Mouse (Mus musculus): Measurements from ENCODE around the gene Acadl. TPM values are rescaled to one million over a fixed set of nuclear protein-coding genes. Genes with fewer than 3 reads are reported as not detected.

Acadl gene
- polyA plus RNA-seq, 1 experiment, result 34.1 TPM

GRCm38 (mm10) chr1:66887175-66887574 is 24.1 kb upstream of the Acadl start:
- peaks cover 2% of the 10 kb centered on the region; the same call in 1 of the 2 replicates for H3K4me1 ChIP-seq (ENCODE audit: control insufficient read depth, insufficient read depth, low read length)
- DNase-seq, result no peak
- WGBS, result 86% methylated on average over 1 of the region's 1 CpGs
- TF ChIP-seq CTCF (IDR thresholded peaks at IDR 0.05; ENCODE audit: insufficient read depth, low read length) (no peak), POLR2A (IDR thresholded peaks at IDR 0.05; ENCODE audit: borderline replicate concordance, extremely low read depth, low read depth, low read length) (no peak)
- H3K4me3 ChIP-seq (replicated peaks; ENCODE audit: extremely low read depth, low read depth, low read length), result no peak overlapping the region

DNA sequence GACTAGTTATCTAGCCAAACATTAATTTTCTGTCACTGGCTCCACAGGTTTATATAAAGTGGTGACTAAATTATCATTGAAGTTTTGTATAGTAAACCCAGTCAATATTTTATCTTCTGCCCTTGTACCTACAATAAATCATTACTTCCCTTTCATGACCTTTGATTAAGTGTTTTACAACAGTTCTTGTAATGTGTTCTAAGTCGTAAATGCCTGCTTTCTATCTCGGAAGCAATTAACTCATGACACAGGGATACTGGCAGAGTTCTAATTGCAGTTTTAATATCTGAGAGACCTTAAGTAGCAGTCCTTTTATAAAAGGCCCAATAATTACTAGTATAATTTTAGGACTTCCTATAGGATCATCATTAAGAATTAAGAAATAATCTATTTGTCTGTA is 17.1 kb upstream of the Acadl start:
- Histone ChIP-seq H3K4me1 (ENCODE audit: control insufficient read depth, insufficient read depth, low read length) (peaks cover 2% of the 10 kb centered on the region; the same call in 1 of the 2 replicates), H3K4me3 (replicated peaks; ENCODE audit: extremely low read depth, low read depth, low read length) (no peak overlapping the region)
- TF ChIP-seq POLR2A (IDR thresholded peaks at IDR 0.05; ENCODE audit: borderline replicate concordance, extremely low read depth, low read depth, low read length), result no peak
- no peak for TF ChIP-seq CTCF (IDR thresholded peaks at IDR 0.05; ENCODE audit: insufficient read depth, low read length)
- WGBS, result 69% methylated on average over 2 of the region's 2 CpGs
- DNase-seq, result no peak

- Histone ChIP-seq H3K4me1 (ENCODE audit: control insufficient read depth, insufficient read depth, low read length) (no peaks in the 10 kb centered on the region; the same call in 1 of the 2 replicates), H3K4me3 (replicated peaks; ENCODE audit: extremely low read depth, low read depth, low read length) (no peak overlapping the region)
- 87% methylated on average over 6 of the region's 6 CpGs for WGBS
- TF ChIP-seq CTCF (IDR thresholded peaks at IDR 0.05; ENCODE audit: insufficient read depth, low read length) (no peak), POLR2A (IDR thresholded peaks at IDR 0.05; ENCODE audit: borderline replicate concordance, extremely low read depth, low read depth, low read length) (no peak)
- DNase-seq, result no peak
These were observed 11.7 kb upstream of the Acadl start for GRCm38 (mm10) chr1:66874740-66875139.

GRCm38 (mm10) chr1:66871591-66871990 is 8.5 kb upstream of the Acadl start:
- no peaks in the 10 kb centered on the region; the same call in 1 of the 2 replicates for H3K4me1 ChIP-seq (ENCODE audit: control insufficient read depth, insufficient read depth, low read length)
- 37% methylated on average over 7 of the region's 7 CpGs for WGBS
- no peak for TF ChIP-seq CTCF (IDR thresholded peaks at IDR 0.05; ENCODE audit: insufficient read depth, low read length)
- TF ChIP-seq POLR2A (IDR thresholded peaks at IDR 0.05; ENCODE audit: borderline replicate concordance, extremely low read depth, low read depth, low read length), result no peak
- no peak for DNase-seq
- H3K4me3 ChIP-seq (replicated peaks; ENCODE audit: extremely low read depth, low read depth, low read length), result no peak overlapping the region

GRCm38 (mm10) chr1:66865633-66866032 is 2.6 kb upstream of the Acadl start:
- WGBS, result 57% methylated on average over 4 of the region's 4 CpGs
- DNase-seq, result no peak
- Histone ChIP-seq H3K4me1 (ENCODE audit: control insufficient read depth, insufficient read depth, low read length) (no peaks in the 10 kb centered on the region; the same call in 1 of the 2 replicates), H3K4me3 (replicated peaks; ENCODE audit: extremely low read depth, low read depth, low read length) (no peak overlapping the region)
- TF ChIP-seq CTCF (IDR thresholded peaks at IDR 0.05; ENCODE audit: insufficient read depth, low read length) (no peak), POLR2A (IDR thresholded peaks at IDR 0.05; ENCODE audit: borderline replicate concordance, extremely low read depth, low read depth, low read length) (no peak)

GRCm38 (mm10) chr1:66863741-66864495 is 841 bp upstream of the Acadl start:
- TF ChIP-seq POLR2A (IDR thresholded peaks at IDR 0.05; ENCODE audit: borderline replicate concordance, extremely low read depth, low read depth, low read length) (no peak), CTCF (IDR thresholded peaks at IDR 0.05; ENCODE audit: insufficient read depth, low read length) (no peak)
- Histone ChIP-seq H3K4me1 (ENCODE audit: control insufficient read depth, insufficient read depth, low read length) (no peaks in the 10 kb centered on the region; the same call in 1 of the 2 replicates), H3K4me3 (replicated peaks; ENCODE audit: extremely low read depth, low read depth, low read length) (peak overlapping the region; percentile 72)
- no peak for DNase-seq
- under 1% methylated on average over 9 of the region's 9 CpGs for WGBS

- DNase-seq, result no peak
- 14% methylated on average over 14 of the region's 14 CpGs for WGBS
- TF ChIP-seq POLR2A (IDR thresholded peaks at IDR 0.05; ENCODE audit: borderline replicate concordance, extremely low read depth, low read depth, low read length) (no peak), CTCF (IDR thresholded peaks at IDR 0.05; ENCODE audit: insufficient read depth, low read length) (no peak)
- H3K4me3 ChIP-seq (replicated peaks; ENCODE audit: extremely low read depth, low read depth, low read length), result peak overlapping the region; percentile 86
- H3K4me1 ChIP-seq (ENCODE audit: control insufficient read depth, insufficient read depth, low read length), result no peaks in the 10 kb centered on the region; the same call in 1 of the 2 replicates
These were observed 1.1 kb downstream of the Acadl start for GRCm38 (mm10) chr1:66861764-66862672.

DNA sequence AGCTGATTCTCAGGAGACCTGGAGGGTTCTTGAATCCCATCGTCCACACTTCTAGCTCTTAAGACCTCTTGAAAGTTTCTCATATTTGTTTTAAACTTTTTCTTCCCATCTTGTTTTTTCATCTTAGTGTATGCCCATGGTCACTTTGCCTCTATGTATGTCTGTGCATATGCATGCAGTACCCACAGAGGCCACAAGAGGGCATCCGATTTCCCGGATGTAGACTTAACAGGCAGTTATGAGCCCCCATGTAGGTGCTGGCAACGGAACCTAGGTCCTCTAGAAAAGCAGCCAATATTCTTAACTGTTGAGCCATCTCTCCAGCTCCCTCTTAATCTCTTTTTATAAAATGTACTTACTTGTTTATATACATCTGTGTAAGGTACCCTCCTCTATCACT is 15.6 kb downstream of the Acadl start:
- DNase-seq, result no peak
- WGBS, result 89% methylated on average over 4 of the region's 4 CpGs
- H3K4me1 ChIP-seq (ENCODE audit: control insufficient read depth, insufficient read depth, low read length), result peaks cover 11% of the 10 kb centered on the region
- TF ChIP-seq CTCF (IDR thresholded peaks at IDR 0.05; ENCODE audit: insufficient read depth, low read length), result peak; percentile 40; the same call in 1 of the 2 replicates
- no peak for TF ChIP-seq POLR2A (IDR thresholded peaks at IDR 0.05; ENCODE audit: borderline replicate concordance, extremely low read depth, low read depth, low read length)
- no peak overlapping the region for H3K4me3 ChIP-seq (replicated peaks; ENCODE audit: extremely low read depth, low read depth, low read length)

DNA sequence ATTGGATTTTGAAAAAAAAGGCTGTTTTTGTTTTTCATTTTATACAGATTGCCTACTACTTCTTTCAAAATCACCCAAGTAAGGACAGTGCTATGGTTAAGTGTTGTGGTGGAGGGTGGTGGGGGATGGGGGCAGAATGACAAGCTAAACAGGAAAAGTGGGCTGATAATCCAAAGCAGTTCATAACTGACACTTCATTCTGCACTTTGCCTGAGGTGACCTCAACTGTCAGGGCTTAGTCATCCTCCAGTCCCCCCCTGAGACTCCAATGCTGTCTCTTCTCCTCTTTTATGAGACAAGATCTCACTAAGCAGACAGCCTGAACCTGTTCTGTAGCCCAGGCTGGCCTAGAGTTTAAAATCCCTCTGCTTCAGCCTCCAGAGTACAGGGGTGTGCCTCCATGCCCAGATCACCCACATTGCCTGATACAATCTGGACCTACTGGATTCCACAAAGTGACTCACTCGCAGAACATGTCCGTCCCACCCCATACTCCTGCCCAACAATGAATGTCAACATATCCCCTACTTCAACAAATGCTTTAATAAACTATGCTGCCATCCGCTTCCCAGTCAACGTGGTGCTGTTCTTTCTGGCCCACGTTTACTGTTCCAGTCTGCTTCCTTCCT is 17.3 kb downstream of the Acadl start:
- peaks cover 11% of the 10 kb centered on the region for H3K4me1 ChIP-seq (ENCODE audit: control insufficient read depth, insufficient read depth, low read length)
- no peak overlapping the region for H3K4me3 ChIP-seq (replicated peaks; ENCODE audit: extremely low read depth, low read depth, low read length)
- no peak for TF ChIP-seq POLR2A (IDR thresholded peaks at IDR 0.05; ENCODE audit: borderline replicate concordance, extremely low read depth, low read depth, low read length)
- TF ChIP-seq CTCF (IDR thresholded peaks at IDR 0.05; ENCODE audit: insufficient read depth, low read length), result no peak
- WGBS, result 17% methylated on average over 5 of the region's 5 CpGs
- no peak for DNase-seq

All from lung, adult 2 months (tissue).